In genomic region chr6:144782031-144782857, GRCm38 (mm10) we compare ENCODE assay signal across 7 mouse cellular contexts. TPM values are rescaled to one million over a fixed set of nuclear protein-coding genes. Genes with fewer than 3 reads are reported as not detected.
DNase-seq lines count a peak whose midpoint lies in the region; ATAC-seq and TF ChIP-seq lines count a peak whose summit lies in the region.

No protein-coding gene starts in this region.

- H3K36me3 ChIP-seq in heart, embryonic 12.5 days: no peaks in the 10 kb centered on the region
- H3K36me3 ChIP-seq in limb, embryonic 12.5 days: no peaks in the 10 kb centered on the region
- no peaks in the 10 kb centered on the region for H3K36me3 ChIP-seq in myocyte (ENCODE audit: control insufficient read depth, insufficient read depth)

- H3K4me2 ChIP-seq in heart, embryonic 12.5 days: peak overlapping the region; percentile 99
- peak overlapping the region; percentile 93 for H3K4me2 ChIP-seq in limb, embryonic 12.5 days
- H3K4me2 ChIP-seq in myocyte (ENCODE audit: low read depth): peak overlapping the region; percentile 65

- WGBS in heart, embryonic 12.5 days: 1% methylated on average over 45 of the region's 55 CpGs
- WGBS in limb, embryonic 12.5 days: under 1% methylated on average over 43 of the region's 55 CpGs

- H3K27ac ChIP-seq in heart, embryonic 12.5 days (ENCODE audit: poor library complexity, severe bottlenecking): no peak overlapping the region
- H3K27ac ChIP-seq in limb, embryonic 12.5 days: no peak overlapping the region

- no peaks in the 10 kb centered on the region for H3K9me3 ChIP-seq in heart, embryonic 12.5 days (replicated peaks)
- H3K9me3 ChIP-seq in limb, embryonic 12.5 days: no peaks in the 10 kb centered on the region

- H3K4me3 ChIP-seq in heart, embryonic 12.5 days: peak overlapping the region; percentile 71
- H3K4me3 ChIP-seq in limb, embryonic 12.5 days (replicated peaks): peak overlapping the region; percentile 76
- peak overlapping the region; percentile 34 for H3K4me3 ChIP-seq in myocyte

- peaks cover 35% of the 10 kb centered on the region for H3K27me3 ChIP-seq in heart, embryonic 12.5 days (replicated peaks)
- peaks cover 20% of the 10 kb centered on the region for H3K27me3 ChIP-seq in limb, embryonic 12.5 days
- H3K27me3 ChIP-seq in myocyte (ENCODE audit: control insufficient read depth, insufficient read depth, insufficient read length): no peaks in the 10 kb centered on the region

- TF ChIP-seq POLR2A in myocyte (IDR thresholded peaks at IDR 0.05; ENCODE audit: insufficient read length, low read depth): no peak

- peak overlapping the region; percentile 55 for H3ac ChIP-seq in myocyte (ENCODE audit: control insufficient read depth, insufficient read length)

- 0 out of 2 replicates have a peak, but pooled peaks have one; percentile 17 for ATAC-seq in common myeloid progenitor, adult 5-6 weeks (replicated peaks; ENCODE audit: low read depth, poor library complexity, severe bottlenecking)
- ATAC-seq in heart, embryonic 12.5 days (ENCODE audit: insufficient number of reproducible peaks, low FRiP score): peak; percentile 44; the same call in 1 of the 2 replicates
- ATAC-seq in limb, embryonic 12.5 days (ENCODE audit: insufficient number of reproducible peaks, insufficient read depth, low FRiP score, low TSS enrichment, low read depth): peak; percentile 38

- H3K9ac ChIP-seq in heart, embryonic 12.5 days: peak overlapping the region; percentile 83
- H3K9ac ChIP-seq in limb, embryonic 12.5 days (replicated peaks): peak overlapping the region; percentile 81

- DNase-seq in right cerebral cortex, postnatal 25 days: peak; percentile 23
- DNase-seq in right cerebral cortex, postnatal 36 days (ENCODE audit: low spot score in 2 of 2): no peak
- no peak for DNase-seq in spleen, postnatal 4 days (ENCODE audit: low spot score in 2 of 2)

- H3K4me1 ChIP-seq in heart, embryonic 12.5 days (replicated peaks): peaks cover 7% of the 10 kb centered on the region; the same call in 1 of the 2 replicates
- peaks cover 27% of the 10 kb centered on the region for H3K4me1 ChIP-seq in limb, embryonic 12.5 days (replicated peaks)

- H3K79me2 ChIP-seq in myocyte (ENCODE audit: control insufficient read depth, insufficient read depth): no peaks in the 10 kb centered on the region

TF ChIP-seq in myocyte, 11 proteins besides CTCF, POLR2A, EP300 and RAD21:
- TF ChIP-seq MAX (IDR thresholded peaks at IDR 0.05; ENCODE audit: low read depth): no peak
- no peak for TF ChIP-seq MYOG (IDR thresholded peaks at IDR 0.05; ENCODE audit: control insufficient read depth in 1 of 3, insufficient read depth in 1 of 3, insufficient read length in 2 of 3, low read depth in 2 of 3)
- no peak for TF ChIP-seq USF1 (IDR thresholded peaks at IDR 0.05; ENCODE audit: low read depth)
- no peak for TF ChIP-seq SRF (IDR thresholded peaks at IDR 0.05; ENCODE audit: control insufficient read depth, insufficient read length, low read depth)
- no peak for TF ChIP-seq POLR2AphosphoS2 (IDR thresholded peaks at IDR 0.05; ENCODE audit: insufficient read length, low read depth)
- TF ChIP-seq CEBPB (IDR thresholded peaks at IDR 0.05; ENCODE audit: insufficient read depth, poor library complexity, severe bottlenecking): no peak
- no peak for TF ChIP-seq REST (IDR thresholded peaks at IDR 0.05; ENCODE audit: insufficient read depth, insufficient read length)
- no peak for TF ChIP-seq TCF12 (IDR thresholded peaks at IDR 0.05; ENCODE audit: insufficient read depth, poor library complexity, severe bottlenecking)
- no peak for TF ChIP-seq MYOD1 (IDR thresholded peaks at IDR 0.05; ENCODE audit: control insufficient read depth in 1 of 3, insufficient read length in 2 of 3, low read depth in 2 of 3)
- no peak for TF ChIP-seq TCF3 (IDR thresholded peaks at IDR 0.05; ENCODE audit: insufficient read length, low read depth)
- TF ChIP-seq E2F4 (IDR thresholded peaks at IDR 0.05; ENCODE audit: insufficient read depth): no peak
TF ChIP-seq in myocyte: peak in this region for 0.

RNA-seq across cellular contexts. Expression of gene Sox5, which starts 0.5 kb away (rescaled TPM):
- total RNA-seq in common myeloid progenitor, adult 5-6 weeks (2017): 1.2 and 11.3 TPM in 2 replicates
- 17.9 and 19.9 TPM in 2 replicates for polyA plus RNA-seq in heart, embryonic 12.5 days (2016; fragmentation: Nextera tagmentation; extraction: Ambion mirVana)
- 92.0 and 96.1 TPM in 2 replicates for polyA plus RNA-seq in limb, embryonic 12.5 days (2016; fragmentation: Nextera tagmentation; extraction: Ambion mirVana)
- 0.50 TPM for polyA plus RNA-seq in myocyte (2012; fragmentation: generic; extraction: Trizol)

Comparison
In these comparisons a context has a peak if more than half of its experiments do, and no peak if none do; other contexts are left out.
1. RNA of gene Sox5, which starts 0.5 kb away (polyA plus RNA-seq): 92.0 to 96.1 TPM in limb, embryonic 12.5 days and 17.9 to 19.9 TPM in heart, embryonic 12.5 days; 0.50 TPM in myocyte (single experiment); every median in the first group is over 10 times any median in the second.
2. Peak in every context shown above with its lines, with median percentiles within 50 percentile points of each other: ATAC-seq, H3K4me2 ChIP-seq and H3K4me3 ChIP-seq.